Mouse (Mus musculus) embryonic facial prominence, embryonic 12.5 days (tissue): ENCODE results near the gene Gm8300. TPM values are rescaled to one million over a fixed set of nuclear protein-coding genes. Genes with fewer than 3 reads are reported as not detected.
"Not testable (repeated sequence)": the region's sequence is repeated elsewhere in the genome, so short reads cannot be mapped to it uniquely, and the experiment has no call there.

Experiments used
- ATAC-seq: fragments of 200-750 bp; cut with Nextera tagmentation; 2 replicates; pipeline ENCODE4 v1.8.0; 2017; ENCODE audit not compliant: insufficient number of reproducible peaks, insufficient read depth, low FRiP score, low TSS enrichment
- H3K27ac ChIP-seq: fragments of 300-500 bp; sonication (generic); 2 replicates; pipeline ENCODE4 v1.5.1; 2016; ENCODE audit warnings: mild to moderate bottlenecking
- H3K27me3 ChIP-seq: fragments of 300-500 bp; sonication (generic); 2 replicates; pipeline ENCODE4 v1.6.1; 2016; ENCODE audit warnings: mild to moderate bottlenecking, moderate library complexity
- H3K36me3 ChIP-seq: fragments of 300-500 bp; sonication (generic); 2 replicates; pipeline ENCODE4 v1.6.1; 2016; ENCODE audit warnings: mild to moderate bottlenecking
- H3K4me1 ChIP-seq: fragments of 300-500 bp; sonication (generic); 2 replicates; pipeline ENCODE4 v1.6.1; 2016
- H3K4me2 ChIP-seq: fragments of 300-500 bp; sonication (generic); replicated peaks from 2 replicates; pipeline ENCODE4 v1.6.1; 2016; ENCODE audit warnings: mild to moderate bottlenecking, moderate library complexity
- H3K4me3 ChIP-seq: fragments of 300-500 bp; sonication (generic); 2 replicates; pipeline ENCODE4 v1.5.1; 2016; ENCODE audit warnings: mild to moderate bottlenecking
- H3K9ac ChIP-seq: fragments of 300-500 bp; sonication (generic); 2 replicates; pipeline ENCODE4 v1.6.1; 2016; ENCODE audit warnings: mild to moderate bottlenecking, moderate library complexity
- H3K9me3 ChIP-seq: fragments of 300-500 bp; sonication (generic); 2 replicates; pipeline ENCODE4 v1.6.1; 2016; ENCODE audit warnings: mild to moderate bottlenecking, moderate library complexity
- WGBS: fragments of 180-500 bp; shearing (Covaris S2); methylation state at CpG from one replicate; pipeline ENCODE4 v1.1.7; 2016; 5-methylcytosine and 5-hydroxymethylcytosine counted together
- polyA plus RNA-seq: library from polyadenylated mRNA; unstranded; fragments of >200 nt; fragmentation: Nextera tagmentation; extraction: Ambion mirVana; gene quantifications from 2 replicates; pipeline ENCODE4 v1.2.1, GENCODE M21; 2016

Gm8300 gene
- polyA plus RNA-seq, 1 experiment from 2014 or later, result not detected

DNA sequence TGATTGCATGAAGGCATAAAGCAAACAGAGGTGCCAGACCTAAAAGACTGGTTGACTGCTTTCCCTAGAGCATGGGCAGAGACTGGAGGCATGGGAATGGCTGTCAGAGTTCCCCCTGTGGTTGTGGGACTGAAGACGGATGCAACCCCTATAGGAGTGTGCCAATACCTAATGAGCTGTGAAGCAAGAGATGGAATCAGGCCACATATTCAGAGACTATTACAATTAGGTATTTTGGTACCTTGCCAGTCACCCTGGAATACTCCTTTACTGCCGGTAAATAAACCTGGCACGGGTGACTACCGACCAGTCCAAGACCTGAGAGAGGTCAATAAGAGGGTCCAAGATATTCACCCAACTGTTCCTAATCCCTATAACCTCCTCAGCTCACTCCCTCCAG lies 36.5 kb downstream of the Gm8300 start:
- 92% methylated on average over 4 of the region's 4 CpGs for WGBS
- H3K27ac ChIP-seq, H3K9me3 ChIP-seq, ATAC-seq, H3K9ac ChIP-seq, H3K4me2 ChIP-seq, H3K36me3 ChIP-seq, H3K4me1 ChIP-seq, H3K27me3 ChIP-seq, H3K4me3 ChIP-seq: not testable (repeated sequence)

Other genes starting within 250 kb of the Gm8300 start
- gene Vipas39, start 248.1 kb upstream of the Gm8300 start, polyA plus RNA-seq, result 55.1 and 57.9 TPM in 2 replicates
- 218 and 222 TPM in 2 replicates for gene Ahsa1, start 247.8 kb upstream of the Gm8300 start, polyA plus RNA-seq
- gene Ism2, start 214.6 kb upstream of the Gm8300 start, polyA plus RNA-seq, result 1.0 and 1.4 TPM in 2 replicates
- 66.4 and 74.9 TPM in 2 replicates for gene Sptlc2, start 126.0 kb upstream of the Gm8300 start, polyA plus RNA-seq
- 278 and 300 TPM in 2 replicates for gene Slirp, start 70.4 kb upstream of the Gm8300 start, polyA plus RNA-seq
- gene Alkbh1, start 70.3 kb upstream of the Gm8300 start, polyA plus RNA-seq, result 73.2 and 76.0 TPM in 2 replicates
- 142 and 147 TPM in 2 replicates for gene Snw1, start 42.0 kb upstream of the Gm8300 start, polyA plus RNA-seq
- not detected in 2 replicates for gene Gm5788, start 19.6 kb upstream of the Gm8300 start, polyA plus RNA-seq
- gene Oog1, start 88.4 kb downstream of the Gm8300 start, polyA plus RNA-seq, result not detected in 2 replicates
- gene Gm4027, start 104.6 kb downstream of the Gm8300 start, polyA plus RNA-seq, result not detected in 2 replicates
- gene Gm16381, start 130.3 kb downstream of the Gm8300 start, polyA plus RNA-seq, result not detected in 2 replicates